12 mouse cellular contexts compared by ENCODE assay signal in the genomic region with DNA sequence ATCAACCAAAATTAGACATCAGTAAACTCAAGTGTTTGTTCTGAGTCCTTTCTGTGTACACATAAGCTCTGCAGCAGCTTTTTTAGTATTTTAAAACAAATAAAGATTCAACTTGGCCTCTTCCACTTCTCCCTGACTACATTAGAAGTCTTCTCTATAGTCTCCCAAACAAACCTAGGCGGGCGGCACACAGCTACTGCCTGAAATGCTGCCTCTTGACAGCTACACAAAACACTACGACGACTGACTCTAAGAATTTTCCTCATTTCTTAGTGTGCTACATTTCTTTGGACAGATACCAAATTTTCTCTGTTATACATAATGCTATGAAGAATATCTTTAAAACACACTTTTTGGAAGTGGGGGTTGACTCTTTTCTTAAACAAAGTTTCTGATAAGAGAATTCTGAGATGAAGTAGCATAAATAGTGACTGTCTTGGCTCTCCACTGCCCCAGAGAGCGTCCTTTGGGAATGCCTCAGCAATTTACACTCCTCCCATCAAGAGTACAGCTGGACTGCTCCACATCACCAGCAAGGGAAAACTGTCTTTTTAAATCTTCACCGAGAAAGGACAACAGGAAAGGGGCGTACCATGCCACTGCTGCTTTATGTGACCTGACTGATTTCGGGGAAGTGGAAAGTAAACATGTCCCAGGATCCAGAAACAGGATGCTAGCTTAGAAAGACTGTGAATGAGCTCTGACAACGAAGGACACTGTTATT. TPM values are rescaled to one million over a fixed set of nuclear protein-coding genes. Genes with fewer than 3 reads are reported as not detected.
DNase-seq lines count a peak whose midpoint lies in the region; ATAC-seq and TF ChIP-seq lines count a peak whose summit lies in the region.
"Had no signal": no experiment of that assay in that cellular context is flagged by ENCODE, and none has a peak within 500 bp of the region (broad histone marks: within the 10 kb centered on the region; RNA-seq: fewer than 3 reads in every experiment).

No protein-coding gene starts in this region.

- no peaks in the 10 kb centered on the region for H3K4me1 ChIP-seq in kidney, embryonic 14.5 days (ENCODE audit: control insufficient read depth, insufficient read depth, low read length)
- peaks cover 9% of the 10 kb centered on the region for H3K4me1 ChIP-seq in lung, postnatal 0 days (ENCODE audit: insufficient read depth, low read depth, low read length)
- H3K4me1 ChIP-seq: neural tube, embryonic 12.5 days had no signal

- ATAC-seq in kidney, embryonic 14.5 days (ENCODE audit: low FRiP score, low TSS enrichment), result no peak; the same call in 1 of the 2 replicates
- peak; percentile 81 for ATAC-seq in lung, postnatal 0 days
- ATAC-seq: forebrain, embryonic 14.5 days had no signal

- H3K9ac ChIP-seq in kidney, embryonic 14.5 days (ENCODE audit: low read depth, low read length), result no peak overlapping the region
- H3K9ac ChIP-seq in lung, postnatal 0 days (replicated peaks; ENCODE audit: low read depth), result no peak overlapping the region
- H3K9ac ChIP-seq: neural tube, embryonic 12.5 days had no signal

- H3K9me3 ChIP-seq in kidney, embryonic 14.5 days (ENCODE audit: control insufficient read depth, low read length), result no peaks in the 10 kb centered on the region
- no peaks in the 10 kb centered on the region for H3K9me3 ChIP-seq in lung, postnatal 0 days (ENCODE audit: low read length)
- H3K9me3 ChIP-seq: neural tube, embryonic 12.5 days had no signal

- H3K27me3 ChIP-seq in kidney, embryonic 14.5 days (ENCODE audit: control insufficient read depth, insufficient read depth, low read length), result no peaks in the 10 kb centered on the region
- H3K27me3 ChIP-seq in lung, postnatal 0 days (replicated peaks; ENCODE audit: insufficient read depth, low read length), result no peaks in the 10 kb centered on the region
- H3K27me3 ChIP-seq: neural tube, embryonic 12.5 days had no signal

- no peak overlapping the region for H3K4me2 ChIP-seq in kidney, embryonic 14.5 days (replicated peaks; ENCODE audit: low read depth, low read length)
- peak overlapping the region; percentile 32 for H3K4me2 ChIP-seq in lung, postnatal 0 days (replicated peaks; ENCODE audit: low read depth, low read length)
- H3K4me2 ChIP-seq: neural tube, embryonic 12.5 days had no signal

- no peak overlapping the region for H3K4me3 ChIP-seq in kidney, embryonic 14.5 days (ENCODE audit: low read length)
- no peak overlapping the region for H3K4me3 ChIP-seq in lung, postnatal 0 days (ENCODE audit: low read depth, low read length)
- H3K4me3 ChIP-seq: neural tube, embryonic 12.5 days had no signal

- no peak for TF ChIP-seq CTCF in brain, embryonic 14.5 days (IDR thresholded peaks at IDR 0.05; ENCODE audit: borderline replicate concordance, extremely low read depth, insufficient read depth, insufficient read length)
- TF ChIP-seq CTCF in lung, postnatal 0 days (IDR thresholded peaks at IDR 0.05), result no peak

- TF ChIP-seq POLR2A in brain, embryonic 14.5 days (IDR thresholded peaks at IDR 0.05; ENCODE audit: borderline replicate concordance, extremely low read depth, insufficient read depth, insufficient read length, poor library complexity, severe bottlenecking), result no peak

- peak; percentile 83 for TF ChIP-seq EP300 in lung, postnatal 0 days (IDR thresholded peaks at IDR 0.05)

- DNase-seq in brain, embryonic 14.5 days (ENCODE audit: low read depth), result peak; percentile 11
- peak; percentile 28 to 39 for DNase-seq in heart, adult 9 months (ENCODE audit: low spot score in 2 of 2)
- DNase-seq in lung, postnatal 0 days (ENCODE audit: low spot score), result peak; percentile 83
- no peak for DNase-seq in c-Kit-positive CD71-positive TER-119-positive erythroid progenitor cells, embryonic 14.5 days (ENCODE audit: low spot score)
- DNase-seq in layer of hippocampus, adult 11-12 months (ENCODE audit: low spot score), result no peak
- no peak for DNase-seq in yolk sac, embryonic 10.5 days (ENCODE audit: low spot score)
- DNase-seq: layer of hippocampus, postnatal 36 days; right cerebral cortex, postnatal 4 days; thymus, postnatal 36 days had no signal

- 56% methylated on average over 9 of the region's 9 CpGs for WGBS in kidney, embryonic 14.5 days
- WGBS in lung, postnatal 0 days, result 9% methylated on average over 9 of the region's 9 CpGs

- peak overlapping the region; percentile 10; the same call in 1 of the 2 replicates for H3K27ac ChIP-seq in kidney, embryonic 14.5 days (ENCODE audit: low read depth, low read length)
- peak overlapping the region; percentile 83 for H3K27ac ChIP-seq in lung, postnatal 0 days (ENCODE audit: low read length)
- H3K27ac ChIP-seq: neural tube, embryonic 12.5 days had no signal

- peaks cover 26% of the 10 kb centered on the region for H3K36me3 ChIP-seq in kidney, embryonic 14.5 days (ENCODE audit: control insufficient read depth, insufficient read depth, low read length)
- H3K36me3 ChIP-seq in lung, postnatal 0 days (ENCODE audit: insufficient read depth, low read length), result no peaks in the 10 kb centered on the region

RNA-seq across cellular contexts. Expression of gene Fkbp15, which starts 12.6 kb away (rescaled TPM):
- polyA plus RNA-seq in brain, embryonic 14.5 days (2012; rRNA removed), result 22.3 and 22.4 TPM in 2 replicates
- 17.8 and 25.2 TPM in 2 replicates for polyA plus RNA-seq in kidney, embryonic 14.5 days (2014; fragmentation: Nextera tagmentation; extraction: Ambion mirVana)
- 23.2 and 23.6 TPM in 2 replicates for polyA plus RNA-seq in lung, postnatal 0 days (2015; fragmentation: Nextera tagmentation; extraction: Ambion mirVana)

RNA-seq across cellular contexts. Expression of gene Slc31a1, which starts 12.8 kb away (rescaled TPM):
- polyA plus RNA-seq in brain, embryonic 14.5 days (2012; rRNA removed), result 30.0 and 32.3 TPM in 2 replicates
- 23.9 and 42.1 TPM in 2 replicates for polyA plus RNA-seq in kidney, embryonic 14.5 days (2014; fragmentation: Nextera tagmentation; extraction: Ambion mirVana)
- polyA plus RNA-seq in lung, postnatal 0 days (2015; fragmentation: Nextera tagmentation; extraction: Ambion mirVana), result 57.2 and 61.1 TPM in 2 replicates

Comparison
In these comparisons a context has a peak if more than half of its experiments do, and no peak if none do; other contexts are left out.
1. DNase-seq: peak in brain, embryonic 14.5 days (single experiment), heart, adult 9 months (2 of 2) and lung, postnatal 0 days (single experiment); none in c-Kit-positive CD71-positive TER-119-positive erythroid progenitor cells, embryonic 14.5 days (single experiment), layer of hippocampus, adult 11-12 months (single experiment) and yolk sac, embryonic 10.5 days (single experiment).